Mouse (Mus musculus) liver, embryonic 16.5 days (tissue): ENCODE measurements around the gene Psmg1. TPM values are rescaled to one million over a fixed set of nuclear protein-coding genes. Genes with fewer than 3 reads are reported as not detected.
"Not testable (repeated sequence)": the region's sequence is repeated elsewhere in the genome, so short reads cannot be mapped to it uniquely, and the experiment has no call there.

Source experiments
- ATAC-seq: fragments of 200-750 bp; cut with Nextera tagmentation; 2 replicates; pipeline ENCODE4 v1.8.0; 2017; ENCODE audit warnings: low read depth, mild to moderate bottlenecking, moderate number of reproducible peaks, moderate library complexity
- H3K27ac ChIP-seq: fragments of 300-500 bp; sonication (generic); 2 replicates; pipeline ENCODE4 v1.5.1; 2014; ENCODE audit warnings: mild to moderate bottlenecking, low read length
- H3K27me3 ChIP-seq: fragments of 300-500 bp; sonication (generic); 2 replicates; pipeline ENCODE4 v1.6.1; 2014; ENCODE audit warnings: low read depth, low read length, mixed read lengths; ENCODE audit not compliant: control insufficient read depth, insufficient read depth
- H3K36me3 ChIP-seq: fragments of 300-500 bp; sonication (generic); 2 replicates; pipeline ENCODE4 v1.6.1; 2014; ENCODE audit warnings: mild to moderate bottlenecking; ENCODE audit not compliant: control insufficient read depth, insufficient read depth
- H3K4me1 ChIP-seq: fragments of 300-500 bp; sonication (generic); 2 replicates; pipeline ENCODE4 v1.6.1; 2014; ENCODE audit warnings: low read depth, low read length, mixed read lengths; ENCODE audit not compliant: control insufficient read depth
- H3K4me2 ChIP-seq: fragments of 300-500 bp; sonication (generic); 2 replicates; pipeline ENCODE4 v1.6.1; 2014; ENCODE audit warnings: low read depth, low read length, mixed read lengths
- H3K4me3 ChIP-seq: fragments of 300-500 bp; sonication (generic); 2 replicates; pipeline ENCODE4 v1.5.1; 2014; ENCODE audit warnings: low read depth, mild to moderate bottlenecking, low read length
- H3K9ac ChIP-seq: fragments of 300-500 bp; sonication (generic); 2 replicates; pipeline ENCODE4 v1.6.1; 2014; ENCODE audit warnings: low read depth, low read length
- H3K9me3 ChIP-seq: fragments of 300-500 bp; sonication (generic); replicated peaks from 2 replicates; pipeline ENCODE4 v1.6.1; 2016; ENCODE audit warnings: low read length; ENCODE audit not compliant: control insufficient read depth
- WGBS: fragments of 180-500 bp; shearing (Covaris S2); extraction: QIAGEN DNeasy Blood & Tissue Kit; methylation state at CpG from one replicate; pipeline ENCODE4 v1.1.7; 2014; ENCODE audit not compliant: insufficient replicate concordance; 5-methylcytosine and 5-hydroxymethylcytosine counted together
- polyA plus RNA-seq: library from polyadenylated mRNA; unstranded; fragments of >200 nt; fragmentation: Nextera tagmentation; extraction: Ambion mirVana; gene quantifications from 2 replicates; pipeline ENCODE4 v1.2.1, GENCODE M21; 2015

The Psmg1 gene
- polyA plus RNA-seq = 33.4 and 34.2 TPM in 2 replicates

DNA sequence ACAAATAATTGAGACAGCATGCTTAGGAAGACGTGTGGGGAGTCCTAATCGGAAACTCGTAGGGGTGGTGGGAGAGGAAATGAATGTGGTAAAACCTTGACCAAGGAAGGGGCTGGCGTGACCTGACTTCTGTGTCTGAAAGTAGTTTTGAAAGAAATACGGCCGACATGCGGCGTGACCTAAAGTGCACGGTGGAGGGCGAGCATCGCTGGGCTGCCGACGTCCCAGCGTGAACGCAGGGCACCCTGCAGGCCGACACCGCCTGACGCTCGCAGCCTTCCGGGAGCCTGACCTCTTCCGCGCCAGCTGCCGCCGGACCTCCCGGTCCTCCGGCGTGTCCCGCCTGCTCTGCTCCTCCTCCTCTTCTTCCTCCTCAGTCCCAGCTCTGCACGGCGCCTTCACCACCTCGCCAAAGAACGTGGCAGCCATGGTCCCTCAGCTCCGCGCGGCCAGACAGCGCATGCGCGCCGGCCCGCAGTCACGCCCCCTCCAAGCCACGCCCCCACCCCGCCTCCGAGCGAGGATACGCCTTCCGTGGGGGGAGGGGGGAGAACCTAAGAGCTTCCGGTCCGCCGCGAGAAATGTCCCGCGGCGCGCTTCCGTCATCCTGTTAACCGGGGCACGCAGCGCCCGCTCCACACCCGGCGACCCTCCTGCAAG, at the start of gene Psmg1:
Gene Psmg1, minus strand, starts transcription at position 499 of the 660 bp plus-strand sequence.
- Histone ChIP-seq H3K27ac (peak within 1 kb of the TSS; percentile 67), H3K36me3 (no peaks in the 10 kb centered on the region), H3K27me3 (no peaks in the 10 kb centered on the region), H3K4me1 (peaks cover 13% of the 10 kb centered on the region), H3K4me2 (peak within 1 kb of the TSS; percentile 85), H3K9me3 (no peaks in the 10 kb centered on the region), H3K9ac (peak within 1 kb of the TSS; percentile 80), H3K4me3 (peak within 1 kb of the TSS; percentile 86)
- ATAC-seq = peak; percentile 89
- WGBS = under 1% methylated on average over 62 of the region's 62 CpGs

- Histone ChIP-seq H3K9me3 (no peaks in the 10 kb centered on the region), H3K36me3 (peaks cover 12% of the 10 kb centered on the region), H3K27ac (no peak overlapping the region), H3K9ac (no peak overlapping the region), H3K4me3 (no peak overlapping the region), H3K4me2 (no peak overlapping the region), H3K4me1 (no peaks in the 10 kb centered on the region), H3K27me3 (no peaks in the 10 kb centered on the region)
- ATAC-seq = no peak
- 79% methylated on average over 6 of the region's 6 CpGs for WGBS
Measured at GRCm38 (mm10) chr16:96039538-96039937, 48.8 kb upstream of the Psmg1 start.

- peaks cover 12% of the 10 kb centered on the region for H3K36me3 ChIP-seq
- 84% methylated on average over 6 of the region's 6 CpGs for WGBS
- no peak for ATAC-seq
- H3K4me1 ChIP-seq = peaks cover 2% of the 10 kb centered on the region
- H3K27ac ChIP-seq = no peak overlapping the region
- no peak overlapping the region for H3K9ac ChIP-seq
- H3K4me3 ChIP-seq = no peak overlapping the region
- no peaks in the 10 kb centered on the region for H3K9me3 ChIP-seq
- no peak overlapping the region for H3K4me2 ChIP-seq
- no peaks in the 10 kb centered on the region for H3K27me3 ChIP-seq
Measured at GRCm38 (mm10) chr16:96034473-96034872, 43.7 kb upstream of the Psmg1 start.

DNA sequence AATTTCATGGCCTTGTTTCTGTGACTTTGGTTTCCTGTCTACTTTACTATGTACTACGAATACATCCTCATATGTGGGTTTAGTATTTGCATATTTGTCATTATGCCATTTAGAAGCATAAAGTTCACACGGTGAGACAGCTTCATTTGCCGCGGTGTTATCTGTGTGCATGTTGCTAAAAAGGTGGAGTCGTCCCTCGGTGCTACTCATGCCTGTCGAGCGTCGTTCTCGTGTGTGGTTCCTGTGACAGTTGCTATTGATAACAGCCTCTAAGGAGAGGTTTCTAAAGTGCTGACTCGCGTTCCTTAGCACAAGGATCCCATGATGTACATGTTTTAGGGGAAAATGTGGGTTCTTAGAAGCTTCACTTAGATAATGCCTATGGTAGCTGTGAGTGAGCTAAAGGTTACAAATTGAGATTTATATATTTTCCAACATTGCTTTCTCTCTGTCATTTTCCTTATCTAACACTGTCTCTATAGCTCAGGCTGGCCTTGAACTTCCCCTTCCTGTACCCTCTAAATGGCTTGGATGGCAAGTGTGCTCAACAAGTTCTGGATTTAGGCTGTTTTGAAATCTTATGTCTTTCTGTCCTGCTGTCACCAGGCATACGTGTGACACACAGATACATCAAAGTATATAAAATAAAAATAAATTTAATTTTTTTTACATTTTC, 41.7 kb upstream of the Psmg1 start:
- H3K36me3 ChIP-seq = peaks cover 15% of the 10 kb centered on the region
- peaks cover 2% of the 10 kb centered on the region for H3K4me1 ChIP-seq
- H3K9me3 ChIP-seq = no peaks in the 10 kb centered on the region
- no peaks in the 10 kb centered on the region for H3K27me3 ChIP-seq
- H3K4me3 ChIP-seq = no peak overlapping the region
- H3K4me2 ChIP-seq = no peak overlapping the region
- WGBS = 21% methylated on average over 13 of the region's 13 CpGs
- H3K9ac ChIP-seq = no peak overlapping the region
- ATAC-seq = peak; percentile 90
- no peak overlapping the region for H3K27ac ChIP-seq

GRCm38 (mm10) chr16:96030476-96031102, 39.8 kb upstream of the Psmg1 start:
- no peak overlapping the region for H3K27ac ChIP-seq
- no peak overlapping the region for H3K4me3 ChIP-seq
- peaks cover 12% of the 10 kb centered on the region for H3K36me3 ChIP-seq
- H3K4me1 ChIP-seq = peaks cover 2% of the 10 kb centered on the region
- no peaks in the 10 kb centered on the region for H3K27me3 ChIP-seq
- no peak overlapping the region for H3K4me2 ChIP-seq
- ATAC-seq = no peak
- H3K9me3 ChIP-seq = no peaks in the 10 kb centered on the region
- WGBS = 72% methylated on average over 2 of the region's 2 CpGs
- no peak overlapping the region for H3K9ac ChIP-seq

- Histone ChIP-seq H3K27ac (no peak overlapping the region), H3K9me3 (no peaks in the 10 kb centered on the region), H3K9ac (no peak overlapping the region), H3K4me2 (no peak overlapping the region), H3K27me3 (no peaks in the 10 kb centered on the region), H3K4me1 (no peaks in the 10 kb centered on the region), H3K36me3 (peaks cover 9% of the 10 kb centered on the region), H3K4me3 (no peak overlapping the region)
- whole genome bisulfite sequencing = 68% methylated on average over 5 of the region's 5 CpGs
- no peak for ATAC-seq
Measured at GRCm38 (mm10) chr16:96026256-96026655, 35.5 kb upstream of the Psmg1 start.

DNA sequence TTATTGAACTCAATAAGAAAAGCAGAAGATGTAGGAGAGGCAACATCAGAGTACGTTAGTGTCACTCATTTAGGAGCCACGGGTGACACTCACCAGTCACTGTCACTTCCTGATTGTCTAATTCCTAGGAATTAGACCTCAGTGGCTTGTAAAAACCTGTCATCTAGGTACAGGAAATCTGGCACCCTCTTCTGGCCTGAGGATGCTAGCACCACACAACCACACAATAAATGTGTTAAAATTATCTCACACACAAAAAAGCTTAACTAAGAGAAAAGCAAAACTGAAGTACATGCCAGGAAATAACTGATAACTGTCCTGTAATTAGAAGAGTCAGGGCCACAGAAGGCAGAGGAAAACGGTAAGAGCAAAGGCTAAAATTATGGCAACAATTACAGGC, 34.5 kb upstream of the Psmg1 start:
- Histone ChIP-seq H3K9ac (no peak overlapping the region), H3K27ac (no peak overlapping the region), H3K36me3 (peaks cover 14% of the 10 kb centered on the region), H3K4me2 (no peak overlapping the region), H3K9me3 (no peaks in the 10 kb centered on the region), H3K27me3 (no peaks in the 10 kb centered on the region), H3K4me1 (no peaks in the 10 kb centered on the region), H3K4me3 (no peak overlapping the region)
- ATAC-seq = no peak
- 55% methylated on average over 3 of the region's 3 CpGs for WGBS

- peaks cover 22% of the 10 kb centered on the region for H3K36me3 ChIP-seq
- H3K4me1 ChIP-seq = no peaks in the 10 kb centered on the region
- H3K4me2 ChIP-seq = no peak overlapping the region
- H3K9me3 ChIP-seq = no peaks in the 10 kb centered on the region
- 80% methylated on average over 10 of the region's 10 CpGs for WGBS
- H3K4me3 ChIP-seq = no peak overlapping the region
- H3K9ac ChIP-seq = no peak overlapping the region
- no peak for ATAC-seq
- no peak overlapping the region for H3K27ac ChIP-seq
- H3K27me3 ChIP-seq = no peaks in the 10 kb centered on the region
Measured at GRCm38 (mm10) chr16:96021045-96021444, 30.3 kb upstream of the Psmg1 start.

DNA sequence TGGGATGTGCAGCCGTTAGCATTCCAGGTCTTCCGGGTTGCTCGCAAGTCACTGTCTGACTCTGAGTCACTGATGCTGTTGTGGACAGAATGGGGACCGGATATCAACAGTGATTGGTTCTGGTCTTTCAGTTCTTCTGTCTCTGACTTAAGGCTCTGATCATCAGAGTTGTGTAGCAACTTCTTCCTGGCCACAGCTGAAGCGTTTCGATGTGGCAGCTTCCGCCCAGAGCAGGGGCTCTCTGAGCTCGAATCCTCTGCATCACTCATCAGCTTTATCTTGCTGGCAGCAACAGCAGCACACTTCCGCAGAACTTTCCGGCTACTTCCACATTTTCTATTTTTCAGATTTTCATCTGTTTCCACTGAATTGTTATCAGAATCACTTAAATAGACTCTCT, 18.4 kb upstream of the Psmg1 start:
- H3K9me3 ChIP-seq, H3K4me2 ChIP-seq, H3K27ac ChIP-seq, H3K9ac ChIP-seq, ATAC-seq, H3K36me3 ChIP-seq, H3K4me3 ChIP-seq, H3K4me1 ChIP-seq, H3K27me3 ChIP-seq: not testable (repeated sequence)
- no CpG with 5 or more reads among the region's 10 CpGs for WGBS
